Mouse (Mus musculus) limb, embryonic 12.5 days (tissue): ENCODE measurements around the gene Lifr. TPM values are rescaled to one million over a fixed set of nuclear protein-coding genes. Genes with fewer than 3 reads are reported as not detected.
A peak's percentile ranks its signal among the peaks of the same experiment; 100 is the strongest.

Experiments
- ATAC-seq: fragments of 200-750 bp; cut with Nextera tagmentation; 2 replicates; pipeline ENCODE4 v1.8.0; 2017; ENCODE audit warnings: low read depth, moderate TSS enrichment; ENCODE audit not compliant: insufficient number of reproducible peaks, insufficient read depth, low FRiP score, low TSS enrichment
- H3K27ac ChIP-seq: fragments of 300-500 bp; sonication (generic); 2 replicates; pipeline ENCODE4 v1.5.1; 2016; ENCODE audit warnings: mild to moderate bottlenecking, moderate library complexity
- H3K27me3 ChIP-seq: fragments of 300-500 bp; sonication (generic); 2 replicates; pipeline ENCODE4 v1.6.1; 2016; ENCODE audit warnings: mild to moderate bottlenecking, moderate library complexity
- H3K36me3 ChIP-seq: fragments of 300-500 bp; sonication (generic); 2 replicates; pipeline ENCODE4 v1.6.1; 2016; ENCODE audit warnings: mild to moderate bottlenecking, moderate library complexity
- H3K4me1 ChIP-seq: fragments of 300-500 bp; sonication (generic); replicated peaks from 2 replicates; pipeline ENCODE4 v1.6.1; 2016
- H3K4me2 ChIP-seq: fragments of 300-500 bp; sonication (generic); 2 replicates; pipeline ENCODE4 v1.6.1; 2016; ENCODE audit warnings: mild to moderate bottlenecking, moderate library complexity
- H3K4me3 ChIP-seq: fragments of 300-500 bp; sonication (generic); replicated peaks from 2 replicates; pipeline ENCODE4 v1.5.1; 2016; ENCODE audit warnings: mild to moderate bottlenecking
- H3K9ac ChIP-seq: fragments of 300-500 bp; sonication (generic); replicated peaks from 2 replicates; pipeline ENCODE4 v1.6.1; 2016; ENCODE audit warnings: mild to moderate bottlenecking, moderate library complexity
- H3K9me3 ChIP-seq: fragments of 300-500 bp; sonication (generic); 2 replicates; pipeline ENCODE4 v1.6.1; 2016; ENCODE audit warnings: mild to moderate bottlenecking, moderate library complexity
- WGBS: fragments of 180-500 bp; shearing (Covaris S2); methylation state at CpG from one replicate; pipeline ENCODE4 v1.1.7; 2016; 5-methylcytosine and 5-hydroxymethylcytosine counted together
- polyA plus RNA-seq: library from polyadenylated mRNA; unstranded; fragments of >200 nt; fragmentation: Nextera tagmentation; extraction: Ambion mirVana; gene quantifications from 2 replicates; pipeline ENCODE4 v1.2.1, GENCODE M21; 2016

The Lifr gene
- polyA plus RNA-seq, 1 experiment from 2014 or later: 15.8 TPM

GRCm38 (mm10) chr15:7203606-7204330 is 113.4 kb downstream of the Lifr start:
- Histone ChIP-seq H3K36me3 (no peaks in the 10 kb centered on the region), H3K9me3 (no peaks in the 10 kb centered on the region), H3K4me3 (no peak overlapping the region), H3K9ac (no peak overlapping the region), H3K4me2 (no peak overlapping the region), H3K4me1 (peaks cover 61% of the 10 kb centered on the region), H3K27ac (no peak overlapping the region), H3K27me3 (no peaks in the 10 kb centered on the region)
- 57% methylated on average over 9 of the region's 9 CpGs for WGBS
- ATAC-seq: no peak

- Histone ChIP-seq H3K4me3 (no peak overlapping the region), H3K36me3 (no peaks in the 10 kb centered on the region), H3K9me3 (no peaks in the 10 kb centered on the region), H3K27ac (no peak overlapping the region), H3K9ac (no peak overlapping the region), H3K27me3 (no peaks in the 10 kb centered on the region), H3K4me2 (no peak overlapping the region), H3K4me1 (peaks cover 51% of the 10 kb centered on the region)
- WGBS: 67% methylated on average over 13 of the region's 13 CpGs
- no peak for ATAC-seq
Measured at GRCm38 (mm10) chr15:7204917-7205316, 114.5 kb downstream of the Lifr start.

- ATAC-seq: peak; percentile 26; the same call in 1 of the 2 replicates
- H3K4me2 ChIP-seq: no peak overlapping the region; the same call in 1 of the 2 replicates
- 12% methylated on average over 5 of the region's 5 CpGs for WGBS
Measured at GRCm38 (mm10) chr15:7206110-7206509, 115.7 kb downstream of the Lifr start.

GRCm38 (mm10) chr15:7207292-7207691 is 116.9 kb downstream of the Lifr start:
- Histone ChIP-seq H3K36me3 (no peaks in the 10 kb centered on the region), H3K9ac (no peak overlapping the region), H3K4me2 (no peak overlapping the region), H3K9me3 (no peaks in the 10 kb centered on the region), H3K27me3 (no peaks in the 10 kb centered on the region), H3K27ac (no peak overlapping the region), H3K4me1 (peaks cover 34% of the 10 kb centered on the region), H3K4me3 (no peak overlapping the region)
- WGBS: 85% methylated on average over 7 of the region's 7 CpGs
- ATAC-seq: no peak

More at GRCm38 (mm10) chr15:7206110-7206509, 115.7 kb downstream of the Lifr start:
- Histone ChIP-seq H3K9ac (no peak overlapping the region), H3K9me3 (no peaks in the 10 kb centered on the region), H3K4me3 (no peak overlapping the region), H3K27ac (peak overlapping the region; percentile 56; the same call in 1 of the 2 replicates), H3K36me3 (no peaks in the 10 kb centered on the region), H3K4me1 (peaks cover 46% of the 10 kb centered on the region), H3K27me3 (no peaks in the 10 kb centered on the region)

GRCm38 (mm10) chr15:7208180-7208579 is 117.8 kb downstream of the Lifr start:
- no peak overlapping the region for H3K9ac ChIP-seq
- no peak for ATAC-seq
- no peak overlapping the region for H3K4me3 ChIP-seq
- peaks cover 30% of the 10 kb centered on the region for H3K4me1 ChIP-seq
- H3K9me3 ChIP-seq: no peaks in the 10 kb centered on the region
- no peaks in the 10 kb centered on the region for H3K36me3 ChIP-seq
- no peak overlapping the region for H3K27ac ChIP-seq
- WGBS: 68% methylated on average over 9 of the region's 9 CpGs
- no peak overlapping the region for H3K4me2 ChIP-seq
- H3K27me3 ChIP-seq: no peaks in the 10 kb centered on the region

- H3K9me3 ChIP-seq: no peaks in the 10 kb centered on the region
- no peak overlapping the region for H3K9ac ChIP-seq
- 46% methylated on average over 1 of the region's 1 CpGs for WGBS
- H3K36me3 ChIP-seq: no peaks in the 10 kb centered on the region
- H3K27ac ChIP-seq: no peak overlapping the region
- H3K4me1 ChIP-seq: no peaks in the 10 kb centered on the region; the same call in 1 of the 2 replicates
- no peak overlapping the region for H3K4me2 ChIP-seq
- H3K4me3 ChIP-seq: no peak overlapping the region
- H3K27me3 ChIP-seq: no peaks in the 10 kb centered on the region
- ATAC-seq: no peak
Measured at GRCm38 (mm10) chr15:7213683-7214082, 123.3 kb downstream of the Lifr start.

GRCm38 (mm10) chr15:7215845-7216244 is 125.4 kb downstream of the Lifr start:
- Histone ChIP-seq H3K9ac (no peak overlapping the region), H3K27me3 (no peaks in the 10 kb centered on the region), H3K4me1 (no peaks in the 10 kb centered on the region; the same call in 1 of the 2 replicates), H3K4me2 (no peak overlapping the region), H3K27ac (no peak overlapping the region), H3K36me3 (no peaks in the 10 kb centered on the region; the same call in 1 of the 2 replicates), H3K4me3 (no peak overlapping the region), H3K9me3 (no peaks in the 10 kb centered on the region)
- no peak for ATAC-seq
- 91% methylated on average over 3 of the region's 3 CpGs for WGBS

- Histone ChIP-seq H3K9me3 (no peaks in the 10 kb centered on the region), H3K4me3 (no peak overlapping the region), H3K36me3 (no peaks in the 10 kb centered on the region; the same call in 1 of the 2 replicates), H3K27me3 (no peaks in the 10 kb centered on the region), H3K4me2 (no peak overlapping the region), H3K27ac (no peak overlapping the region), H3K4me1 (no peaks in the 10 kb centered on the region; the same call in 1 of the 2 replicates), H3K9ac (no peak overlapping the region)
- no peak for ATAC-seq
- WGBS: 82% methylated on average over 9 of the region's 9 CpGs
Measured at GRCm38 (mm10) chr15:7216581-7217272, 126.3 kb downstream of the Lifr start.

GRCm38 (mm10) chr15:7217273-7217598 is 126.8 kb downstream of the Lifr start:
- Histone ChIP-seq H3K4me1 (peaks cover 5% of the 10 kb centered on the region), H3K4me2 (no peak overlapping the region), H3K9ac (no peak overlapping the region), H3K27me3 (no peaks in the 10 kb centered on the region), H3K27ac (no peak overlapping the region), H3K4me3 (no peak overlapping the region), H3K9me3 (no peaks in the 10 kb centered on the region), H3K36me3 (no peaks in the 10 kb centered on the region; the same call in 1 of the 2 replicates)
- no peak for ATAC-seq
- WGBS: 78% methylated on average over 6 of the region's 6 CpGs

GRCm38 (mm10) chr15:7222809-7223208 is 132.4 kb downstream of the Lifr start:
- WGBS: 37% methylated on average over 11 of the region's 11 CpGs
- no peaks in the 10 kb centered on the region; the same call in 1 of the 2 replicates for H3K36me3 ChIP-seq
- no peaks in the 10 kb centered on the region for H3K27me3 ChIP-seq
- no peaks in the 10 kb centered on the region for H3K9me3 ChIP-seq
- H3K4me3 ChIP-seq: no peak overlapping the region
- ATAC-seq: 0 out of 2 replicates have a peak, but pooled peaks have one; percentile 39
- no peak overlapping the region for H3K4me2 ChIP-seq
- H3K27ac ChIP-seq: no peak overlapping the region
- H3K4me1 ChIP-seq: peaks cover 17% of the 10 kb centered on the region
- no peak overlapping the region for H3K9ac ChIP-seq

- 90% methylated on average over 12 of the region's 12 CpGs for WGBS
- no peak overlapping the region for H3K27ac ChIP-seq
- no peaks in the 10 kb centered on the region; the same call in 1 of the 2 replicates for H3K36me3 ChIP-seq
- H3K27me3 ChIP-seq: no peaks in the 10 kb centered on the region
- peaks cover 17% of the 10 kb centered on the region for H3K4me1 ChIP-seq
- ATAC-seq: no peak
- no peak overlapping the region for H3K4me3 ChIP-seq
- H3K9ac ChIP-seq: no peak overlapping the region
- no peak overlapping the region for H3K4me2 ChIP-seq
- H3K9me3 ChIP-seq: no peaks in the 10 kb centered on the region
Measured at GRCm38 (mm10) chr15:7224151-7224775, 133.8 kb downstream of the Lifr start.
